Mouse (Mus musculus) effector memory CD4-positive, alpha-beta T cell, adult 5 months (primary cell): ENCODE data around the gene Ergic3. TPM values are rescaled to one million over a fixed set of nuclear protein-coding genes. Genes with fewer than 3 reads are reported as not detected.

ENCODE experiments used
- polyA plus RNA-seq: library from polyadenylated mRNA; unstranded; fragments of 100-300 nt; shearing (Covaris generic); gene quantifications from one replicate; pipeline ENCODE4 v1.2.1, GENCODE M21; 2017

Gene Ergic3
- 105 TPM for polyA plus RNA-seq

DNA sequence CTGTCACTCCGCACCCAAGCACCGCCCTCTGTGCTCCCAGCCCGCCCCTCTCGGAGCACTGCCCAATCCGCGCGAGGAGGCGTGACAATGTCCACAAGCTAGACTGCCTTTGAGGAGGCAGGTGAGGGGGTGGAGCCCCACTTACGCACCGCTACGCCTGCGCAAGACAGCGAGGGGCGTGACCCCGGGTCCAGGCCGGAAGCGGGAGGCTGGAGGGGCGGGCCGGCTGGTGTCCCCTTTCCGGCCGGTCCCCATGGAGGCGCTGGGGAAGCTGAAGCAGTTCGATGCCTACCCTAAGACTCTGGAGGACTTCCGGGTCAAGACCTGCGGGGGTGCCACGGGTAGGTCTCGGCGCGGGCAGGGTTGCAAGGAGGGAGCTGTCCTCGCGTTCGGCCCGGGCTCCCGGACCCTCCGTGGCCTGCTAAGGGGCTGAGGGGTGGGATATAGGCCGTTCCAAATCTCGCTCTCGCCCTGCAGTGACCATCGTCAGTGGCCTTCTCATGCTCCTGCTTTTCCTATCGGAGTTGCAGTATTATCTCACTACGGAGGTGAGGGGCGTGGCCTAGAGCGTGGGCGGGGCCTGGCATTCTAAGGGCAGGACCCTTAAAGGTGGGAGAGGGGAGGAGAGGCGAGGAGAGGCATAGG, at the start of gene Ergic3, which contains the start of gene 6430550D23Rik:
Gene Ergic3, plus strand, starts transcription at position 158 of the 645 bp plus-strand sequence.
Gene 6430550D23Rik, minus strand, starts transcription at position 90 of the 645 bp plus-strand sequence.

DNA sequence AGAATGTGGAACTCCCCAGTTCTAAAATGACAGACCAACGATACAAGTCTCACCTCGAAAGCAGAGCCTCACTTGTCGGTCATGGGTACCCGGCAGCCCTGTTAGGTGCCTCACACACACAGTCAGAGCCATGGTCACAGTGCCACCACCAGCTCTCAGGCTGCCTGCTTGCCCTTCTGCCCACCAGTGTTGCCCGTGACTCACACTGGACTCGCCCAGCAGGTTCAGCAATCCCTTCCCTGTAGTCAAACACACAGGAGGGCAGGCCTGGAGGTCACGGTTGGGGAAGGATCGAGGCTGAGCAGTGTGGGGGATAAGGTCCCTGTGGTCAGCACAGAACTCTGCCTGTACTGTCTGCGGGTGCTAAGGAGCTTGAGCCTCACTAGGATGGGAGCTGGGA, 45.0 kb downstream of the Ergic3 start, which contains the start of gene Fer1l4:
Gene Fer1l4, minus strand, starts transcription at position 132 of the 400 bp plus-strand sequence.

GRCm38 (mm10) chr2:156065099-156066041, 57.5 kb downstream of the Ergic3 start, which contains the start of gene Spag4:
Gene Spag4, plus strand, starts transcription at chr2:156065175.

Other genes with a start within 250 kb of the Ergic3 start
- 0.12 TPM for gene Mmp24, start 232.7 kb upstream of the Ergic3 start, polyA plus RNA-seq
- gene BC029722, start 188.6 kb upstream of the Ergic3 start, polyA plus RNA-seq: 40.6 TPM
- 159 TPM for gene Eif6, start 181.1 kb upstream of the Ergic3 start, polyA plus RNA-seq
- gene Fam83c, start 173.2 kb upstream of the Ergic3 start, polyA plus RNA-seq: not detected
- gene Uqcc1, start 77.7 kb upstream of the Ergic3 start, polyA plus RNA-seq: 31.1 TPM
- gene Gm15557, start 67.3 kb upstream of the Ergic3 start, polyA plus RNA-seq: not detected
- not detected for gene Gdf5, start 62.7 kb upstream of the Ergic3 start, polyA plus RNA-seq
- gene Cep250, start 51.6 kb upstream of the Ergic3 start, polyA plus RNA-seq: 21.9 TPM
- gene 6430550D23Rik, start 68 bp upstream of the Ergic3 start, polyA plus RNA-seq: 1.2 TPM
- gene Fer1l4, start 44.9 kb downstream of the Ergic3 start, polyA plus RNA-seq: not detected
- gene Spag4, start 57.1 kb downstream of the Ergic3 start, polyA plus RNA-seq: 4.3 TPM
- gene Cpne1, start 103.9 kb downstream of the Ergic3 start, polyA plus RNA-seq: 60.0 TPM
- 52.0 TPM for gene Rbm12, start 103.9 kb downstream of the Ergic3 start, polyA plus RNA-seq
- 29.0 TPM for gene Gm28036, start 119.0 kb downstream of the Ergic3 start, polyA plus RNA-seq
- 128 TPM for gene Romo1, start 136.0 kb downstream of the Ergic3 start, polyA plus RNA-seq
- 33.4 TPM for gene Nfs1, start 136.1 kb downstream of the Ergic3 start, polyA plus RNA-seq
- gene Rbm39, start 172.2 kb downstream of the Ergic3 start, polyA plus RNA-seq: 1,812 TPM
- gene Phf20, start 188.4 kb downstream of the Ergic3 start, polyA plus RNA-seq: 63.6 TPM